Mouse (Mus musculus) heart, postnatal 0 days (tissue): ENCODE data around the gene Trip4.

ENCODE experiments used
- CTCF ChIP-seq: IDR thresholded peaks from 2 replicates; pipeline ENCODE4 v1.5.1; 2016; ENCODE audit warnings: antibody characterized with exemption, control low read depth, low read depth
- EP300 ChIP-seq: IDR thresholded peaks from 2 replicates; pipeline ENCODE4 v1.6.1; 2016; ENCODE audit warnings: antibody characterized with exemption, low read depth

DNA sequence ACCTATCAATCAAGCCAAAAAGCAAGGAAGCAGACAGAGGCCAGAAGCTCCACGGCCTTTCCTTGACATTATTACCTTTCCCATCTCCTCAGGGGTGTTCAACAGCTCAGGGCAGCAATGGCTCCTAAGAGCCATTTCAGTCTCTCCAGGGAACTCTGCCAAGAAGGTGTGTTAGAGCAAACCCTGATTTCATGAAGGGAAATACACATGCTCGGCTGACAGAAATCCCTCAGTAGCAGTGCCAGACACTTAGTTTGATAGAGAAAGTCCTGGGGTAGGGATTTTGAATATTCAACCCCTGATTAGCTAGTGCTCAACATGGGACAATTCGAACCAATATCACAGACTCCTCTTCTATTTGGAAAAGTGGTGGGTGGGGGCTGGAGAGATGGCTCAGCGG lies 117.5 kb downstream of the Trip4 start:
- TF ChIP-seq CTCF (no peak), EP300 (no peak)
